Mouse (Mus musculus) megakaryocyte progenitor cell, adult 5-6 weeks (primary cell): ENCODE data around the gene Pld2. TPM values are rescaled to one million over a fixed set of nuclear protein-coding genes. Genes with fewer than 3 reads are reported as not detected.

ENCODE experiments used
- ATAC-seq: replicated peaks from 2 replicates; pipeline ENCODE4 v1.8.0; 2016; ENCODE audit warnings: mild to moderate bottlenecking, moderate TSS enrichment, inconsistent platforms; ENCODE audit not compliant: poor library complexity
- total RNA-seq, 2 experiments: library from RNA; stranded (forward) in 1 of 2; stranded (reverse) in 1 of 2; fragments of 157-497, 149-512 nt in 1 of 2; fragments of 200-1000 nt in 1 of 2; gene quantifications; 2 replicates each; pipeline versions ENCODE4 v1.2.3 to v1.2.4; 2015 to 2017

The Pld2 gene
- total RNA-seq, 2 experiments from 2014 or later: 0.07 to 0.25 TPM

GRCm38 (mm10) chr11:70607611-70608010 is 67.7 kb downstream of the Pld2 start:
- ATAC-seq: no peak

Other genes starting within 250 kb of the Pld2 start
- 0.39 TPM in 1 of 2 replicates, not detected in the other for gene Alox12e, start 217.4 kb upstream of the Pld2 start, total RNA-seq (2015)
- gene Alox12e, start 217.4 kb upstream of the Pld2 start, total RNA-seq (2017): not detected in 2 replicates
- 1.4 and 1.6 TPM in 2 replicates for gene Alox15, start 188.0 kb upstream of the Pld2 start, total RNA-seq (2015)
- 1.2 TPM in 2 replicates for gene Alox15, start 188.0 kb upstream of the Pld2 start, total RNA-seq (2017)
- gene Pelp1, start 130.0 kb upstream of the Pld2 start, total RNA-seq (2015): 27.1 and 28.4 TPM in 2 replicates
- gene Pelp1, start 130.0 kb upstream of the Pld2 start, total RNA-seq (2017): 9.5 and 16.8 TPM in 2 replicates
- 43.9 and 47.7 TPM in 2 replicates for gene Arrb2, start 107.4 kb upstream of the Pld2 start, total RNA-seq (2015)
- gene Arrb2, start 107.4 kb upstream of the Pld2 start, total RNA-seq (2017): 31.4 and 48.0 TPM in 2 replicates
- gene Med11, start 88.1 kb upstream of the Pld2 start, total RNA-seq (2015): 36.7 and 37.1 TPM in 2 replicates
- 37.0 and 40.2 TPM in 2 replicates for gene Med11, start 88.1 kb upstream of the Pld2 start, total RNA-seq (2017)
- gene Zmynd15, start 80.6 kb upstream of the Pld2 start, total RNA-seq (2015): not detected in 2 replicates
- gene Zmynd15, start 80.6 kb upstream of the Pld2 start, total RNA-seq (2017): 0.25 TPM in 1 of 2 replicates, not detected in the other
- 0.29 and 0.67 TPM in 2 replicates for gene Cxcl16, start 80.1 kb upstream of the Pld2 start, total RNA-seq (2015)
- 0.24 TPM in 1 of 2 replicates, not detected in the other for gene Cxcl16, start 80.1 kb upstream of the Pld2 start, total RNA-seq (2017)
- gene Tm4sf5, start 34.8 kb upstream of the Pld2 start, total RNA-seq (2015): not detected in 2 replicates
- gene Tm4sf5, start 34.8 kb upstream of the Pld2 start, total RNA-seq (2017): not detected in 2 replicates
- gene Vmo1, start 25.4 kb upstream of the Pld2 start, total RNA-seq (2015): not detected in 2 replicates
- gene Vmo1, start 25.4 kb upstream of the Pld2 start, total RNA-seq (2017): not detected in 2 replicates
- gene Gltpd2, start 20.9 kb upstream of the Pld2 start, total RNA-seq (2015): not detected in 2 replicates
- gene Gltpd2, start 20.9 kb upstream of the Pld2 start, total RNA-seq (2017): not detected in 2 replicates
- gene Psmb6, start 14.7 kb upstream of the Pld2 start, total RNA-seq (2015): 141 and 153 TPM in 2 replicates
- 272 and 309 TPM in 2 replicates for gene Psmb6, start 14.7 kb upstream of the Pld2 start, total RNA-seq (2017)
- not detected in 2 replicates for gene Gm40193, start 7.1 kb upstream of the Pld2 start, total RNA-seq (2015)
- not detected in 2 replicates for gene Gm40193, start 7.1 kb upstream of the Pld2 start, total RNA-seq (2017)
- gene Mink1, start 22.8 kb downstream of the Pld2 start, total RNA-seq (2015): 14.4 and 18.0 TPM in 2 replicates
- 12.5 and 16.5 TPM in 2 replicates for gene Mink1, start 22.8 kb downstream of the Pld2 start, total RNA-seq (2017)
- gene 4930544D05Rik, start 75.8 kb downstream of the Pld2 start, total RNA-seq (2015): not detected in 2 replicates
- gene 4930544D05Rik, start 75.8 kb downstream of the Pld2 start, total RNA-seq (2017): not detected in 2 replicates
- gene Chrne, start 79.2 kb downstream of the Pld2 start, total RNA-seq (2015): not detected in 2 replicates
- 0.17 TPM in 1 of 2 replicates, not detected in the other for gene Chrne, start 79.2 kb downstream of the Pld2 start, total RNA-seq (2017)
- gene Gp1ba, start 99.1 kb downstream of the Pld2 start, total RNA-seq (2015): 0.66 and 2.3 TPM in 2 replicates
- 0.08 and 0.20 TPM in 2 replicates for gene Gp1ba, start 99.1 kb downstream of the Pld2 start, total RNA-seq (2017)
- 39.3 and 44.8 TPM in 2 replicates for gene Rnf167, start 107.2 kb downstream of the Pld2 start, total RNA-seq (2015)
- gene Rnf167, start 107.2 kb downstream of the Pld2 start, total RNA-seq (2017): 30.7 and 37.4 TPM in 2 replicates
- gene Slc25a11, start 107.4 kb downstream of the Pld2 start, total RNA-seq (2015): 59.5 and 73.9 TPM in 2 replicates
- gene Slc25a11, start 107.4 kb downstream of the Pld2 start, total RNA-seq (2017): 46.6 and 52.7 TPM in 2 replicates
- 1,057 and 1,218 TPM in 2 replicates for gene Pfn1, start 114.6 kb downstream of the Pld2 start, total RNA-seq (2015)
- gene Pfn1, start 114.6 kb downstream of the Pld2 start, total RNA-seq (2017): 491 and 574 TPM in 2 replicates
- 4.1 and 6.2 TPM in 2 replicates for gene Eno3, start 117.1 kb downstream of the Pld2 start, total RNA-seq (2015)
- gene Eno3, start 117.1 kb downstream of the Pld2 start, total RNA-seq (2017): 7.2 and 9.5 TPM in 2 replicates
- gene Spag7, start 129.4 kb downstream of the Pld2 start, total RNA-seq (2015): 102 and 109 TPM in 2 replicates
- gene Spag7, start 129.4 kb downstream of the Pld2 start, total RNA-seq (2017): 68.6 and 71.8 TPM in 2 replicates
- gene Camta2, start 148.0 kb downstream of the Pld2 start, total RNA-seq (2015): 9.1 and 9.2 TPM in 2 replicates
- gene Camta2, start 148.0 kb downstream of the Pld2 start, total RNA-seq (2017): 2.0 and 5.1 TPM in 2 replicates
- 0.20 TPM in 1 of 2 replicates, not detected in the other for gene Inca1, start 160.1 kb downstream of the Pld2 start, total RNA-seq (2015)
- gene Inca1, start 160.1 kb downstream of the Pld2 start, total RNA-seq (2017): 0.50 TPM in 1 of 2 replicates, not detected in the other
- 1.6 and 2.0 TPM in 2 replicates for gene Kif1c, start 160.5 kb downstream of the Pld2 start, total RNA-seq (2015)
- gene Kif1c, start 160.5 kb downstream of the Pld2 start, total RNA-seq (2017): 4.6 and 5.9 TPM in 2 replicates
- 1.3 and 2.1 TPM in 2 replicates for gene Zfp3, start 224.1 kb downstream of the Pld2 start, total RNA-seq (2015)
- 1.9 and 2.7 TPM in 2 replicates for gene Zfp3, start 224.1 kb downstream of the Pld2 start, total RNA-seq (2017)